Mouse (Mus musculus) megakaryocyte, embryonic 14.5 days (primary cell): Measurements from ENCODE around the gene Phldb3.

Experiments used
- FLI1 ChIP-seq: IDR thresholded peaks from 2 replicates; pipeline ENCODE4 v1.6.1; 2012; ENCODE audit warnings: low read length, inconsistent platforms, mixed read lengths
- GATA1 ChIP-seq: IDR thresholded peaks from 3 replicates; pipeline ENCODE4 v1.6.1; 2012; ENCODE audit warnings: mixed read lengths, low read length, inconsistent platforms, borderline replicate concordance

GRCm38 (mm10) chr7:24664301-24664700 is 53.7 kb downstream of the Phldb3 start:
- TF ChIP-seq GATA1 (no peak), FLI1 (no peak)
